Mouse (Mus musculus): ENCODE measurements around the gene Piezo1. TPM values are rescaled to one million over a fixed set of nuclear protein-coding genes. Genes with fewer than 3 reads are reported as not detected.

Piezo1 gene
- polyA plus RNA-seq, 1 experiment from 2014 or later: 3.4 TPM

GRCm38 (mm10) chr8:122462510-122462909 is 88.6 kb downstream of the Piezo1 start:
- Histone ChIP-seq H3K27ac (ENCODE audit: low read depth) (no peak overlapping the region), H3K9ac (replicated peaks) (no peak overlapping the region; the same call in 1 of the 2 replicates), H3K4me3 (ENCODE audit: low read depth, low read length) (no peak overlapping the region), H3K36me3 (replicated peaks; ENCODE audit: insufficient read depth, low read length) (peaks cover 12% of the 10 kb centered on the region), H3K9me3 (ENCODE audit: low read length) (no peaks in the 10 kb centered on the region), H3K4me2 (ENCODE audit: low read depth, low read length) (no peak overlapping the region), H3K4me1 (ENCODE audit: insufficient read depth) (peaks cover 52% of the 10 kb centered on the region), H3K27me3 (ENCODE audit: insufficient read depth, low read length) (peaks cover 23% of the 10 kb centered on the region)
- no peak for TF ChIP-seq CTCF (IDR thresholded peaks at IDR 0.05; ENCODE audit: low read depth)
- TF ChIP-seq EP300 (IDR thresholded peaks at IDR 0.05; ENCODE audit: low read depth): no peak
- WGBS (ENCODE audit: insufficient replicate concordance): 66% methylated on average over 8 of the region's 8 CpGs
- no peak for ATAC-seq
- no peak for DNase-seq

- H3K4me3 ChIP-seq (ENCODE audit: low read depth, low read length): no peak overlapping the region
- WGBS (ENCODE audit: insufficient replicate concordance): 64% methylated on average over 11 of the region's 11 CpGs
- H3K9me3 ChIP-seq (ENCODE audit: low read length): no peaks in the 10 kb centered on the region
- no peak overlapping the region for H3K4me2 ChIP-seq (ENCODE audit: low read depth, low read length)
- peaks cover 3% of the 10 kb centered on the region; the same call in 1 of the 2 replicates for H3K36me3 ChIP-seq (replicated peaks; ENCODE audit: insufficient read depth, low read length)
- H3K9ac ChIP-seq (replicated peaks): no peak overlapping the region
- TF ChIP-seq EP300 (IDR thresholded peaks at IDR 0.05; ENCODE audit: low read depth) (no peak), CTCF (IDR thresholded peaks at IDR 0.05; ENCODE audit: low read depth) (no peak)
- ATAC-seq (no peak), DNase-seq (no peak)
- peaks cover 23% of the 10 kb centered on the region for H3K27me3 ChIP-seq (ENCODE audit: insufficient read depth, low read length)
- H3K4me1 ChIP-seq (ENCODE audit: insufficient read depth): peaks cover 52% of the 10 kb centered on the region
- H3K27ac ChIP-seq (ENCODE audit: low read depth): no peak overlapping the region
Observed at GRCm38 (mm10) chr8:122461473-122462148, 89.5 kb downstream of the Piezo1 start.

GRCm38 (mm10) chr8:122460524-122461472 is 90.3 kb downstream of the Piezo1 start, which contains the start of gene Snai3:
Gene Snai3 (minus strand): TSS chr8:122460733.
- H3K27ac ChIP-seq (ENCODE audit: low read depth): no peak within 1 kb of the TSS; the same call in 1 of the 2 replicates
- peaks cover 52% of the 10 kb centered on the region for H3K4me1 ChIP-seq (ENCODE audit: insufficient read depth)
- 4% methylated on average over 56 of the region's 56 CpGs for WGBS (ENCODE audit: insufficient replicate concordance)

GRCm38 (mm10) chr8:122459990-122460389 is 91.1 kb downstream of the Piezo1 start:
- peaks cover 23% of the 10 kb centered on the region for H3K27me3 ChIP-seq (ENCODE audit: insufficient read depth, low read length)
- no peaks in the 10 kb centered on the region for H3K36me3 ChIP-seq (replicated peaks; ENCODE audit: insufficient read depth, low read length)
- no peak for DNase-seq
- no peak for ATAC-seq
- no peak for TF ChIP-seq EP300 (IDR thresholded peaks at IDR 0.05; ENCODE audit: low read depth)
- no peak for TF ChIP-seq CTCF (IDR thresholded peaks at IDR 0.05; ENCODE audit: low read depth)
- 23% methylated on average over 7 of the region's 7 CpGs for WGBS (ENCODE audit: insufficient replicate concordance)
- no peak overlapping the region for H3K9ac ChIP-seq (replicated peaks)
- no peak overlapping the region for H3K27ac ChIP-seq (ENCODE audit: low read depth)
- H3K4me3 ChIP-seq (ENCODE audit: low read depth, low read length): peak overlapping the region; percentile 31
- peaks cover 52% of the 10 kb centered on the region for H3K4me1 ChIP-seq (ENCODE audit: insufficient read depth)
- peak overlapping the region; percentile 63 for H3K4me2 ChIP-seq (ENCODE audit: low read depth, low read length)
- no peaks in the 10 kb centered on the region for H3K9me3 ChIP-seq (ENCODE audit: low read length)

More at GRCm38 (mm10) chr8:122460524-122461472, 90.3 kb downstream of the Piezo1 start, which contains the start of gene Snai3:
- Histone ChIP-seq H3K9me3 (ENCODE audit: low read length) (no peaks in the 10 kb centered on the region), H3K9ac (replicated peaks) (no peak within 1 kb of the TSS; the same call in 1 of the 2 replicates), H3K4me2 (ENCODE audit: low read depth, low read length) (peak within 1 kb of the TSS; percentile 63), H3K27me3 (ENCODE audit: insufficient read depth, low read length) (peaks cover 23% of the 10 kb centered on the region), H3K36me3 (replicated peaks; ENCODE audit: insufficient read depth, low read length) (0 out of 2 replicates have a peak, but pooled peaks cover 2% of the 10 kb centered on the region), H3K4me3 (ENCODE audit: low read depth, low read length) (peak within 1 kb of the TSS; percentile 31)
- DNase-seq: peak; percentile 82
- TF ChIP-seq CTCF (IDR thresholded peaks at IDR 0.05; ENCODE audit: low read depth) (no peak), EP300 (IDR thresholded peaks at IDR 0.05; ENCODE audit: low read depth) (no peak)
- peak; percentile 86 for ATAC-seq

- ATAC-seq: no peak
- H3K4me3 ChIP-seq (ENCODE audit: low read depth, low read length): no peak overlapping the region
- 0 out of 2 replicates have a peak overlapping the region, but pooled peaks have one; percentile 63 for H3K4me2 ChIP-seq (ENCODE audit: low read depth, low read length)
Observed at GRCm38 (mm10) chr8:122459218-122459900, 91.8 kb downstream of the Piezo1 start.

More at GRCm38 (mm10) chr8:122459218-122459900, 91.8 kb downstream of the Piezo1 start:
- H3K9me3 ChIP-seq (ENCODE audit: low read length): no peaks in the 10 kb centered on the region
- H3K36me3 ChIP-seq (replicated peaks; ENCODE audit: insufficient read depth, low read length): no peaks in the 10 kb centered on the region
- H3K4me1 ChIP-seq (ENCODE audit: insufficient read depth): peaks cover 50% of the 10 kb centered on the region
- no peak for DNase-seq
- 50% methylated on average over 6 of the region's 6 CpGs for WGBS (ENCODE audit: insufficient replicate concordance)
- H3K27me3 ChIP-seq (ENCODE audit: insufficient read depth, low read length): peaks cover 23% of the 10 kb centered on the region
- no peak overlapping the region for H3K9ac ChIP-seq (replicated peaks)
- peak; percentile 52 for TF ChIP-seq CTCF (IDR thresholded peaks at IDR 0.05; ENCODE audit: low read depth)
- TF ChIP-seq EP300 (IDR thresholded peaks at IDR 0.05; ENCODE audit: low read depth): no peak
- H3K27ac ChIP-seq (ENCODE audit: low read depth): no peak overlapping the region

Measured in liver, postnatal 0 days (tissue).